Comparison of ENCODE assay signal across 10 mouse cellular contexts in the genomic region with DNA sequence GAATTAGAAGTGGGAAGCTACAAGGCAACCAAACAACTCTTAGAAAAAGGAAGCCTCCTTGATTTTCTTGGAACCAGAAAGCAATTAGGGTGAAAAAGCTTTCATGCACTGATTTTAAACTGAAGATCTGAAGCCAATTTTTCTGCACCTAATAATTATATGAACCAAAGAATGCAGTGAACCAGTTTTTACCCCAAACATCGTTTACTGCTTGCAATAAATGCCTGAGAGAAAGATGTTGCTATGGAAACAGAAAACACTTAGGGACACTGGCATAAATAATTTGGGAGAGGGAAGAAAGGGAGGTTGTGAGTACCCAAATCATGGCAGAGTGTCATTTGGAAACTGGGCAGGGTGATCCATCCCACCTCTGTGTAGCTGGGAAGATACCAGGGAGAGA.
DNase-seq lines count a peak whose midpoint lies in the region; ATAC-seq lines count a peak whose summit lies in the region.
"Had no signal": no experiment of that assay in that cellular context is flagged by ENCODE, and none has a peak within 500 bp of the region (broad histone marks: within the 10 kb centered on the region; RNA-seq: fewer than 3 reads in every experiment).

No protein-coding gene starts in this region.

- no peaks in the 10 kb centered on the region for H3K27me3 ChIP-seq in heart, embryonic 14.5 days (ENCODE audit: control insufficient read depth, insufficient read depth, low read length)
- no peaks in the 10 kb centered on the region for H3K27me3 ChIP-seq in liver, embryonic 12.5 days (replicated peaks)
- no peaks in the 10 kb centered on the region for H3K27me3 ChIP-seq in liver, embryonic 11.5 days (replicated peaks; ENCODE audit: control insufficient read depth, insufficient read depth, low read length)
- H3K27me3 ChIP-seq in embryonic facial prominence, embryonic 14.5 days (replicated peaks; ENCODE audit: control insufficient read depth, insufficient read depth, low read length), result no peaks in the 10 kb centered on the region
- no peaks in the 10 kb centered on the region for H3K27me3 ChIP-seq in limb, embryonic 15.5 days
- H3K27me3 ChIP-seq: liver, embryonic 15.5 days had no signal

- peaks cover 17 to 38% of the 10 kb centered on the region in 2 experiments for H3K4me1 ChIP-seq in heart, embryonic 14.5 days (ENCODE audit: control insufficient read depth in 2 of 2, insufficient read depth in 2 of 2, low read length in 2 of 2)
- peaks cover 24% of the 10 kb centered on the region for H3K4me1 ChIP-seq in liver, embryonic 12.5 days
- H3K4me1 ChIP-seq in liver, embryonic 11.5 days (replicated peaks; ENCODE audit: control insufficient read depth, insufficient read depth, low read length), result peaks cover 6% of the 10 kb centered on the region
- H3K4me1 ChIP-seq in embryonic facial prominence, embryonic 14.5 days (ENCODE audit: control insufficient read depth, insufficient read depth, low read length), result peaks cover 20% of the 10 kb centered on the region
- peaks cover 20% of the 10 kb centered on the region for H3K4me1 ChIP-seq in limb, embryonic 15.5 days

- 64% methylated on average over 1 of the region's 1 CpGs for WGBS in heart, embryonic 14.5 days
- WGBS in liver, embryonic 12.5 days (ENCODE audit: insufficient replicate concordance), result 57% methylated on average over 1 of the region's 1 CpGs
- WGBS in liver, embryonic 11.5 days, result 55% methylated on average over 1 of the region's 1 CpGs
- WGBS in embryonic facial prominence, embryonic 14.5 days, result 27% methylated on average over 1 of the region's 1 CpGs
- WGBS in limb, embryonic 15.5 days, result 10% methylated on average over 1 of the region's 1 CpGs

- ATAC-seq in heart, embryonic 14.5 days (ENCODE audit: insufficient number of reproducible peaks, insufficient read depth, low FRiP score, low read depth), result no peak
- ATAC-seq in liver, embryonic 12.5 days, result no peak
- ATAC-seq in liver, embryonic 11.5 days (replicated peaks; ENCODE audit: low FRiP score), result no peak
- ATAC-seq in embryonic facial prominence, embryonic 14.5 days (ENCODE audit: low read depth), result no peak
- ATAC-seq in limb, embryonic 15.5 days (ENCODE audit: insufficient number of reproducible peaks, low FRiP score, low TSS enrichment, low read depth), result no peak

- H3K4me2 ChIP-seq in heart, embryonic 14.5 days (ENCODE audit: low read length), result no peak overlapping the region
- no peak overlapping the region for H3K4me2 ChIP-seq in liver, embryonic 12.5 days
- H3K4me2 ChIP-seq in liver, embryonic 11.5 days, result no peak overlapping the region
- H3K4me2 ChIP-seq in embryonic facial prominence, embryonic 14.5 days (ENCODE audit: low read depth, low read length), result no peak overlapping the region
- H3K4me2 ChIP-seq in limb, embryonic 15.5 days, result no peak overlapping the region
- H3K4me2 ChIP-seq: liver, embryonic 15.5 days had no signal

- H3K36me3 ChIP-seq in heart, embryonic 14.5 days (ENCODE audit: control insufficient read depth, insufficient read depth, low read length), result no peaks in the 10 kb centered on the region
- peaks cover 24% of the 10 kb centered on the region for H3K36me3 ChIP-seq in liver, embryonic 12.5 days
- no peaks in the 10 kb centered on the region; the same call in 1 of the 2 replicates for H3K36me3 ChIP-seq in liver, embryonic 11.5 days (ENCODE audit: control insufficient read depth, insufficient read depth, low read length)
- no peaks in the 10 kb centered on the region for H3K36me3 ChIP-seq in embryonic facial prominence, embryonic 14.5 days (ENCODE audit: control insufficient read depth, insufficient read depth, low read length)
- no peaks in the 10 kb centered on the region for H3K36me3 ChIP-seq in limb, embryonic 15.5 days

- DNase-seq in heart, adult 9 months (ENCODE audit: low spot score in 2 of 2), result no peak
- DNase-seq in liver, embryonic 11.5 days (ENCODE audit: low spot score), result no peak
- peak; percentile 12 for DNase-seq in embryonic facial prominence, embryonic 14.5 days (ENCODE audit: low spot score)
- no peak for DNase-seq in layer of hippocampus, postnatal 36 days
- DNase-seq in gastrocnemius, postnatal 10 days, result no peak
- DNase-seq: thymus, postnatal 25 days had no signal

- H3K4me3 ChIP-seq in heart, embryonic 14.5 days (ENCODE audit: control insufficient read depth in 1 of 2, insufficient read depth in 1 of 2, low read depth in 1 of 2, low read length in 2 of 2), result no peak overlapping the region
- no peak overlapping the region for H3K4me3 ChIP-seq in liver, embryonic 12.5 days
- H3K4me3 ChIP-seq in liver, embryonic 11.5 days (ENCODE audit: low read depth, low read length), result no peak overlapping the region
- H3K4me3 ChIP-seq in embryonic facial prominence, embryonic 14.5 days (ENCODE audit: low read depth, low read length), result no peak overlapping the region
- no peak overlapping the region for H3K4me3 ChIP-seq in limb, embryonic 15.5 days
- H3K4me3 ChIP-seq: liver, embryonic 15.5 days had no signal

- H3K9ac ChIP-seq in heart, embryonic 14.5 days (ENCODE audit: low read length), result 0 out of 2 replicates have a peak overlapping the region, but pooled peaks have one; percentile 19
- H3K9ac ChIP-seq in liver, embryonic 12.5 days, result no peak overlapping the region
- no peak overlapping the region for H3K9ac ChIP-seq in liver, embryonic 11.5 days (ENCODE audit: low read depth, low read length)
- no peak overlapping the region for H3K9ac ChIP-seq in embryonic facial prominence, embryonic 14.5 days (ENCODE audit: low read depth, low read length)
- no peak overlapping the region for H3K9ac ChIP-seq in limb, embryonic 15.5 days
- H3K9ac ChIP-seq: liver, embryonic 15.5 days had no signal

- peak overlapping the region; percentile 63 to 71 for H3K27ac ChIP-seq in heart, embryonic 14.5 days (replicated peaks in 1 of 2; ENCODE audit: control insufficient read depth in 1 of 2, insufficient read depth in 1 of 2, low read depth in 2 of 2, low read length in 2 of 2)
- peak overlapping the region; percentile 40; the same call in 1 of the 2 replicates for H3K27ac ChIP-seq in liver, embryonic 12.5 days
- H3K27ac ChIP-seq in liver, embryonic 11.5 days (ENCODE audit: low read depth, low read length), result no peak overlapping the region
- H3K27ac ChIP-seq in embryonic facial prominence, embryonic 14.5 days (replicated peaks; ENCODE audit: low read depth, low read length), result peak overlapping the region; percentile 74; the same call in 1 of the 2 replicates
- H3K27ac ChIP-seq in limb, embryonic 15.5 days, result peak overlapping the region; percentile 70
- H3K27ac ChIP-seq: liver, embryonic 15.5 days had no signal

- no peaks in the 10 kb centered on the region for H3K9me3 ChIP-seq in heart, embryonic 14.5 days (ENCODE audit: control insufficient read depth, low read length)
- no peaks in the 10 kb centered on the region for H3K9me3 ChIP-seq in liver, embryonic 12.5 days (replicated peaks)
- no peaks in the 10 kb centered on the region for H3K9me3 ChIP-seq in liver, embryonic 11.5 days (ENCODE audit: control insufficient read depth, low read length)
- no peaks in the 10 kb centered on the region for H3K9me3 ChIP-seq in embryonic facial prominence, embryonic 14.5 days (ENCODE audit: control insufficient read depth, low read length)
- H3K9me3 ChIP-seq in limb, embryonic 15.5 days, result no peaks in the 10 kb centered on the region
- H3K9me3 ChIP-seq: liver, embryonic 15.5 days had no signal
